Mouse (Mus musculus) liver, adult 2 months (tissue): ENCODE results near the gene Arl2. TPM values are rescaled to one million over a fixed set of nuclear protein-coding genes. Genes with fewer than 3 reads are reported as not detected.

Experiments used
- DNase-seq: peaks from one replicate; pipeline ENCODE4 v3.0.0-alpha.2; 2011; ENCODE audit warnings: low read depth, low spot score; ENCODE audit errors: extremely low read depth
- H3K27ac ChIP-seq: fragments of 200-500 bp; replicated peaks from 2 replicates; pipeline ENCODE4 v1.5.1; 2012; ENCODE audit warnings: low read depth, mild to moderate bottlenecking, control low read depth, inconsistent platforms, low read length; ENCODE audit not compliant: insufficient read depth
- H3K27me3 ChIP-seq: fragments of 200-500 bp; 2 replicates; pipeline ENCODE4 v1.6.1; 2012; ENCODE audit warnings: mild to moderate bottlenecking, moderate library complexity, low read length, inconsistent platforms; ENCODE audit not compliant: control insufficient read depth, insufficient read depth
- H3K36me3 ChIP-seq: fragments of 200-500 bp; 2 replicates; pipeline ENCODE4 v1.6.1; 2012; ENCODE audit warnings: low read length, inconsistent platforms; ENCODE audit not compliant: control insufficient read depth, insufficient read depth
- H3K4me1 ChIP-seq: fragments of 200-500 bp; 2 replicates; pipeline ENCODE4 v1.6.1; 2011; ENCODE audit warnings: low read length; ENCODE audit not compliant: control insufficient read depth, insufficient read depth
- H3K4me3 ChIP-seq: fragments of 200-500 bp; 2 replicates; pipeline ENCODE4 v1.5.1; 2011; ENCODE audit warnings: low read depth, mild to moderate bottlenecking, control low read depth, low read length, moderate library complexity; ENCODE audit not compliant: insufficient read depth
- H3K79me2 ChIP-seq: fragments of 200-500 bp; 2 replicates; pipeline ENCODE4 v1.6.1; 2012; ENCODE audit warnings: inconsistent platforms, mild to moderate bottlenecking, low read length, moderate library complexity; ENCODE audit not compliant: control insufficient read depth, insufficient read depth
- H3K9ac ChIP-seq: fragments of 200-500 bp; 2 replicates; pipeline ENCODE4 v1.6.1; 2012; ENCODE audit warnings: low read depth, mild to moderate bottlenecking, control low read depth, inconsistent platforms, low read length
- CTCF ChIP-seq: fragments of 200-500 bp; IDR thresholded peaks from 2 replicates; pipeline ENCODE4 v1.5.1; 2011; ENCODE audit warnings: low read depth, low read length, control low read depth
- POLR2A ChIP-seq: fragments of 200-500 bp; IDR thresholded peaks from 2 replicates; pipeline ENCODE4 v1.6.1; 2011; ENCODE audit warnings: low read length, control low read depth; ENCODE audit not compliant: insufficient read depth; ENCODE audit errors: extremely low read depth
- WGBS: fragments of 180-500 bp; shearing (Covaris S2); methylation state at CpG from one replicate; pipeline ENCODE4 v1.1.7; 2018; 5-methylcytosine and 5-hydroxymethylcytosine counted together
- polyA plus RNA-seq: library from polyadenylated mRNA; depleted of rRNA; stranded (reverse); fragments of >200 nt; gene quantifications from 2 replicates; pipeline ENCODE4 v1.2.3, GENCODE M21; 2012
- total RNA-seq: library from RNA; depleted of rRNA; stranded (reverse); fragments of >200 nt; gene quantifications from 2 replicates; pipeline ENCODE4 v1.2.3, GENCODE M21; 2014

Gene Arl2
- total and polyA plus RNA-seq, 2 experiments, result 3.0 to 16.3 TPM

- Histone ChIP-seq H3K9ac (no peak overlapping the region), H3K27me3 (no peaks in the 10 kb centered on the region), H3K79me2 (no peaks in the 10 kb centered on the region), H3K36me3 (no peaks in the 10 kb centered on the region), H3K4me1 (0 out of 2 replicates have a peak, but pooled peaks cover 2% of the 10 kb centered on the region), H3K4me3 (no peak overlapping the region), H3K27ac (no peak overlapping the region)
- no peak for TF ChIP-seq CTCF
- TF ChIP-seq POLR2A, result no peak
- DNase-seq, result no peak
- WGBS, result 89% methylated on average over 15 of the region's 15 CpGs
These were observed 25.1 kb downstream of the Arl2 start for GRCm38 (mm10) chr19:6116113-6116850.

GRCm38 (mm10) chr19:6113116-6113515 lies 28.2 kb downstream of the Arl2 start:
- Histone ChIP-seq H3K4me3 (no peak overlapping the region), H3K27ac (no peak overlapping the region), H3K4me1 (no peaks in the 10 kb centered on the region), H3K36me3 (no peaks in the 10 kb centered on the region), H3K79me2 (no peaks in the 10 kb centered on the region), H3K27me3 (no peaks in the 10 kb centered on the region), H3K9ac (no peak overlapping the region)
- 65% methylated on average over 6 of the region's 6 CpGs for WGBS
- TF ChIP-seq POLR2A (no peak), CTCF (no peak)
- DNase-seq, result no peak

DNA sequence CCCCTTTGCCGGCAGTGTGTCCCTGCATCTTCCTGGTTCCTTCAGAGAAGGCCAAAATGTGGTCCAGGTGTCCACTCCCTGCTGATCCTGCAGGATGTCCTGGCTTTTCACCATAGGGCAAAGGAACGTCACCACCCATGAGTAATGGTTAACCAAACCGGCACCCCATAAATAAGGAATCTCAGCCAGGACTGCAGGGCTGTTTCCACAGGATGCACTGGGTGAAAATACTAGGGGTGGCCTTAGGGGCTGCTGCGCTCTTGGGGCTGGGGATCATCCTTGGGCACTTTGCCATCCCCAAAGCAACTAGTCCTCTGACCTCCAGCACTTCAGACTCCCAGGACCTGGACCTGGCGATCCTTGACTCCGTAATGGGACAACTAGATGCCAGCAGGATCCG lies 35.8 kb downstream of the Arl2 start, which contains the start of gene Naaladl1:
Gene Naaladl1 (plus strand): TSS at position 197 of the 400 bp plus-strand sequence.
- Histone ChIP-seq H3K9ac (no peak within 1 kb of the TSS), H3K4me3 (no peak within 1 kb of the TSS), H3K27me3 (peaks cover 2% of the 10 kb centered on the region; the same call in 1 of the 2 replicates), H3K4me1 (no peaks in the 10 kb centered on the region), H3K36me3 (no peaks in the 10 kb centered on the region), H3K79me2 (no peaks in the 10 kb centered on the region), H3K27ac (no peak within 1 kb of the TSS)
- TF ChIP-seq CTCF, result no peak
- TF ChIP-seq POLR2A, result no peak
- WGBS, result 65% methylated on average over 7 of the region's 7 CpGs
- no peak for DNase-seq

DNA sequence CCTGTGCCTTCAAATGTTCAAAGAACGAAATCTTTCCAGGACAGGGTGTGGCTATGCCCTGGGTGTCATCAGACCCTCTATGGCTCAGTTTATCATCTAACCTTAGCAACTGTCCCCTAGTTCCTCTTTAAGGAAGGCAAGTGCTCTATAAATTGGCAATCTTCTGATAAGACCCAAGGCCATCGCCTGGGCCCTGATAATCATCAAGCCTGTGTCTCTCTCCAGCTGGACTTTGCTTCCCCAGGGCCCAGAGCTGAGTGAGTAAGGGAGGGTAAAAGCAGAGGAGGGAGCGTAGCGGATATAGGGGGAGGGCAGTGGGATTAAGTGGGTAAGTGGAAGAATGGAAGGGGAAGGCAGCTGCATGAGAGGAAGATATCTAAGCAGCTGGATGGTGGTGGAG lies 36.9 kb downstream of the Arl2 start:
- H3K27ac ChIP-seq, result no peak overlapping the region
- WGBS, result 82% methylated on average over 4 of the region's 4 CpGs
- no peaks in the 10 kb centered on the region for H3K79me2 ChIP-seq
- no peak for DNase-seq
- no peak overlapping the region for H3K9ac ChIP-seq
- TF ChIP-seq POLR2A (no peak), CTCF (no peak)
- H3K4me3 ChIP-seq, result no peak overlapping the region
- H3K27me3 ChIP-seq, result peaks cover 2% of the 10 kb centered on the region; the same call in 1 of the 2 replicates
- H3K36me3 ChIP-seq, result no peaks in the 10 kb centered on the region
- no peaks in the 10 kb centered on the region for H3K4me1 ChIP-seq

- no peaks in the 10 kb centered on the region for H3K4me1 ChIP-seq
- H3K9ac ChIP-seq, result no peak overlapping the region
- no peak overlapping the region for H3K27ac ChIP-seq
- no peak overlapping the region for H3K4me3 ChIP-seq
- DNase-seq, result no peak
- TF ChIP-seq POLR2A, result no peak
- no peak for TF ChIP-seq CTCF
- 69% methylated on average over 6 of the region's 6 CpGs for WGBS
- peaks cover 2% of the 10 kb centered on the region; the same call in 1 of the 2 replicates for H3K27me3 ChIP-seq
- H3K79me2 ChIP-seq, result no peaks in the 10 kb centered on the region
- H3K36me3 ChIP-seq, result no peaks in the 10 kb centered on the region
These were observed 39.0 kb downstream of the Arl2 start for GRCm38 (mm10) chr19:6102169-6102853.
